Mouse (Mus musculus): Measurements from ENCODE around the gene Vtcn1.

Vtcn1 gene

GRCm38 (mm10) chr3:100936201-100936600 lies 110.9 kb downstream of the Vtcn1 start:
- CTCF ChIA-PET: interaction anchor here in 1 of 4 experiments (1.5 kb wide), 1 partner anchor 20 kb away, joined by 3 read pairs; no protein-coding TSS in a partner anchor

GRCm38 (mm10) chr3:100938211-100938610 lies 113.0 kb downstream of the Vtcn1 start:
- CTCF ChIA-PET: no interaction called here
- POLR2A ChIA-PET: interaction anchor here in 2 of 4 experiments (0.6 to 1.1 kb wide), 2 partner anchors 11 to 353 kb away, joined by 3 to 8 read pairs; no protein-coding TSS in a partner anchor

More at GRCm38 (mm10) chr3:100936201-100936600, 110.9 kb downstream of the Vtcn1 start:
- POLR2A ChIA-PET: interaction anchor here in 1 of 4 experiments (0.6 kb wide), 1 partner anchor 10 kb away, joined by 4 read pairs; no protein-coding TSS in a partner anchor

GRCm38 (mm10) chr3:100940496-100941037 lies 115.3 kb downstream of the Vtcn1 start:
- ChIA-PET POLR2A (interaction anchor here in 3 of 4 experiments (0.6 to 4.5 kb wide), 10 partner anchors 8 to 654 kb away, joined by 3 to 24 read pairs (median 3); partner anchors contain the start of gene Trim45 (in 1 of the 3)), CTCF (interaction anchor here in 3 of 4 experiments (0.7 to 3.1 kb wide), 3 partner anchors 8 to 24 kb away, joined by 3 to 14 read pairs (median 11); no protein-coding TSS in a partner anchor)

Data from embryonic stem cell, embryonic (primary cell).